Mouse (Mus musculus) forebrain, embryonic 15.5 days (tissue): ENCODE measurements around the gene Izumo1. TPM values are rescaled to one million over a fixed set of nuclear protein-coding genes. Genes with fewer than 3 reads are reported as not detected.

Experiments
- polyA plus RNA-seq: library from polyadenylated mRNA; unstranded; fragments of >200 nt; fragmentation: Nextera tagmentation; extraction: Ambion mirVana; gene quantifications from 2 replicates; pipeline ENCODE4 v1.2.1, GENCODE M21; 2015

Gene Izumo1
- polyA plus RNA-seq, 1 experiment from 2014 or later, result not detected

Other genes starting within 250 kb of the Izumo1 start
- 220 and 231 TPM in 2 replicates for gene Snrnp70, start 226.1 kb upstream of the Izumo1 start, polyA plus RNA-seq
- not detected in 2 replicates for gene Kcna7, start 216.2 kb upstream of the Izumo1 start, polyA plus RNA-seq
- gene Ntf5, start 208.1 kb upstream of the Izumo1 start, polyA plus RNA-seq, result not detected in 2 replicates
- 0.68 and 1.4 TPM in 2 replicates for gene Lhb, start 201.0 kb upstream of the Izumo1 start, polyA plus RNA-seq
- gene Gys1, start 187.0 kb upstream of the Izumo1 start, polyA plus RNA-seq, result 19.4 and 19.6 TPM in 2 replicates
- gene Ruvbl2, start 183.7 kb upstream of the Izumo1 start, polyA plus RNA-seq, result 142 and 144 TPM in 2 replicates
- gene Ftl1, start 161.9 kb upstream of the Izumo1 start, polyA plus RNA-seq, result 6,132 and 6,335 TPM in 2 replicates
- 288 and 289 TPM in 2 replicates for gene Bax, start 154.9 kb upstream of the Izumo1 start, polyA plus RNA-seq
- gene Tulp2, start 139.9 kb upstream of the Izumo1 start, polyA plus RNA-seq, result 0.14 and 0.18 TPM in 2 replicates
- not detected in 2 replicates for gene Gm45808, start 135.0 kb upstream of the Izumo1 start, polyA plus RNA-seq
- 2.3 and 2.6 TPM in 2 replicates for gene Dhdh, start 133.0 kb upstream of the Izumo1 start, polyA plus RNA-seq
- gene Nucb1, start 111.4 kb upstream of the Izumo1 start, polyA plus RNA-seq, result 95.0 and 95.7 TPM in 2 replicates
- 15.4 and 15.6 TPM in 2 replicates for gene Ppp1r15a, start 95.5 kb upstream of the Izumo1 start, polyA plus RNA-seq
- 0.72 and 0.92 TPM in 2 replicates for gene Plekha4, start 95.5 kb upstream of the Izumo1 start, polyA plus RNA-seq
- gene Hsd17b14, start 66.9 kb upstream of the Izumo1 start, polyA plus RNA-seq, result not detected in 2 replicates
- 21.6 and 23.3 TPM in 2 replicates for gene Bcat2, start 51.7 kb upstream of the Izumo1 start, polyA plus RNA-seq
- gene Fgf21, start 6.3 kb upstream of the Izumo1 start, polyA plus RNA-seq, result not detected in 2 replicates
- not detected in 2 replicates for gene Fut1, start 4.5 kb upstream of the Izumo1 start, polyA plus RNA-seq
- gene Rasip1, start 5.7 kb downstream of the Izumo1 start, polyA plus RNA-seq, result 15.5 and 16.6 TPM in 2 replicates
- 2.5 and 2.7 TPM in 2 replicates for gene Mamstr, start 18.2 kb downstream of the Izumo1 start, polyA plus RNA-seq
- 0.31 TPM in 1 of 2 replicates, not detected in the other for gene Fut2, start 44.6 kb downstream of the Izumo1 start, polyA plus RNA-seq
- gene Ntn5, start 62.2 kb downstream of the Izumo1 start, polyA plus RNA-seq, result 0.29 and 0.45 TPM in 2 replicates
- 0.14 TPM in 1 of 2 replicates, not detected in the other for gene Sec1, start 72.6 kb downstream of the Izumo1 start, polyA plus RNA-seq
- gene Car11, start 78.0 kb downstream of the Izumo1 start, polyA plus RNA-seq, result 39.0 and 39.8 TPM in 2 replicates
- gene Dbp, start 83.3 kb downstream of the Izumo1 start, polyA plus RNA-seq, result 3.6 and 4.1 TPM in 2 replicates
- gene Rpl18, start 93.6 kb downstream of the Izumo1 start, polyA plus RNA-seq, result 633 and 683 TPM in 2 replicates
- gene Sphk2, start 96.2 kb downstream of the Izumo1 start, polyA plus RNA-seq, result 29.0 and 30.2 TPM in 2 replicates
- gene Fam83e, start 99.4 kb downstream of the Izumo1 start, polyA plus RNA-seq, result 0.37 and 1.0 TPM in 2 replicates
- not detected in 2 replicates for gene Spaca4, start 104.0 kb downstream of the Izumo1 start, polyA plus RNA-seq
- 21.7 and 22.9 TPM in 2 replicates for gene Lmtk3, start 161.9 kb downstream of the Izumo1 start, polyA plus RNA-seq
- 6.0 and 7.6 TPM in 2 replicates for gene Sult2b1, start 162.9 kb downstream of the Izumo1 start, polyA plus RNA-seq
- 376 and 383 TPM in 2 replicates for gene Cyth2, start 192.8 kb downstream of the Izumo1 start, polyA plus RNA-seq
- 0.55 and 0.98 TPM in 2 replicates for gene Kcnj14, start 203.0 kb downstream of the Izumo1 start, polyA plus RNA-seq
- gene Grwd1, start 209.1 kb downstream of the Izumo1 start, polyA plus RNA-seq, result 46.8 and 46.9 TPM in 2 replicates